Mouse (Mus musculus): ENCODE measurements around the gene Hal.

GRCm38 (mm10) chr10:93517754-93518153 lies 29.2 kb downstream of the Hal start:
- no peak for TF ChIP-seq CTCF (IDR thresholded peaks at IDR 0.05; ENCODE audit: low read depth, low read length)
- TF ChIP-seq GATA1 (IDR thresholded peaks at IDR 0.05; ENCODE audit: borderline replicate concordance, low read length), result no peak
- TF ChIP-seq POLR2AphosphoS5 (IDR thresholded peaks at IDR 0.05; ENCODE audit: insufficient replicate concordance, low read depth, low read length), result no peak

Data from G1E (cell line).